Mouse (Mus musculus): ENCODE results near the gene Cbr1. TPM values are rescaled to one million over a fixed set of nuclear protein-coding genes. Genes with fewer than 3 reads are reported as not detected.

Cbr1 gene
- polyA plus RNA-seq, 1 experiment, result 35.7 TPM

GRCm38 (mm10) chr16:93597551-93597950 lies 8.1 kb upstream of the Cbr1 start:
- no peaks in the 10 kb centered on the region for H3K4me1 ChIP-seq (ENCODE audit: control insufficient read depth, insufficient read depth, low read length)
- no peak overlapping the region for H3K4me3 ChIP-seq (ENCODE audit: control insufficient read depth, low read depth, low read length)
- no peak overlapping the region for H3K27ac ChIP-seq (ENCODE audit: control insufficient read depth, insufficient read depth, low read depth, low read length)
- no peaks in the 10 kb centered on the region; the same call in none of the 2 replicates for H3K36me3 ChIP-seq (ENCODE audit: control insufficient read depth, insufficient read depth, low read length)
- H3K27me3 ChIP-seq (ENCODE audit: control insufficient read depth, insufficient read depth, low read length), result no peaks in the 10 kb centered on the region
- TF ChIP-seq CTCF (IDR thresholded peaks at IDR 0.05; ENCODE audit: control insufficient read depth, insufficient read depth, insufficient replicate concordance, low read depth, low read length) (no peak), POLR2A (IDR thresholded peaks at IDR 0.05; ENCODE audit: control insufficient read depth, low read depth, low read length) (no peak)

GRCm38 (mm10) chr16:93599461-93599860 lies 6.2 kb upstream of the Cbr1 start:
- TF ChIP-seq CTCF (IDR thresholded peaks at IDR 0.05; ENCODE audit: control insufficient read depth, insufficient read depth, insufficient replicate concordance, low read depth, low read length) (no peak), POLR2A (IDR thresholded peaks at IDR 0.05; ENCODE audit: control insufficient read depth, low read depth, low read length) (no peak)
- no peak overlapping the region for H3K4me3 ChIP-seq (ENCODE audit: control insufficient read depth, low read depth, low read length)
- no peak overlapping the region for H3K27ac ChIP-seq (ENCODE audit: control insufficient read depth, insufficient read depth, low read depth, low read length)
- H3K36me3 ChIP-seq (ENCODE audit: control insufficient read depth, insufficient read depth, low read length), result no peaks in the 10 kb centered on the region; the same call in none of the 2 replicates
- peaks cover 7% of the 10 kb centered on the region for H3K4me1 ChIP-seq (ENCODE audit: control insufficient read depth, insufficient read depth, low read length)
- H3K27me3 ChIP-seq (ENCODE audit: control insufficient read depth, insufficient read depth, low read length), result no peaks in the 10 kb centered on the region

GRCm38 (mm10) chr16:93603439-93604212 lies 2.0 kb upstream of the Cbr1 start, which contains the start of gene Setd4:
Setd4 (minus strand) TSS chr16:93604063.
- Histone ChIP-seq H3K36me3 (ENCODE audit: control insufficient read depth, insufficient read depth, low read length) (no peaks in the 10 kb centered on the region), H3K27ac (ENCODE audit: control insufficient read depth, insufficient read depth, low read depth, low read length) (peak within 1 kb of the TSS; percentile 94), H3K27me3 (ENCODE audit: control insufficient read depth, insufficient read depth, low read length) (no peaks in the 10 kb centered on the region), H3K4me1 (ENCODE audit: control insufficient read depth, insufficient read depth, low read length) (peaks cover 16% of the 10 kb centered on the region), H3K4me3 (ENCODE audit: control insufficient read depth, low read depth, low read length) (peak within 1 kb of the TSS; percentile 99)
- 0 out of 2 replicates have a peak, but pooled peaks have one; percentile 10 for TF ChIP-seq CTCF (IDR thresholded peaks at IDR 0.05; ENCODE audit: control insufficient read depth, insufficient read depth, insufficient replicate concordance, low read depth, low read length)
- TF ChIP-seq POLR2A (IDR thresholded peaks at IDR 0.05; ENCODE audit: control insufficient read depth, low read depth, low read length), result peak; percentile 86

GRCm38 (mm10) chr16:93604481-93604969 lies 1.1 kb upstream of the Cbr1 start:
- Histone ChIP-seq H3K36me3 (ENCODE audit: control insufficient read depth, insufficient read depth, low read length) (no peaks in the 10 kb centered on the region), H3K4me3 (ENCODE audit: control insufficient read depth, low read depth, low read length) (peak overlapping the region; percentile 99), H3K4me1 (ENCODE audit: control insufficient read depth, insufficient read depth, low read length) (peaks cover 16% of the 10 kb centered on the region), H3K27me3 (ENCODE audit: control insufficient read depth, insufficient read depth, low read length) (no peaks in the 10 kb centered on the region), H3K27ac (ENCODE audit: control insufficient read depth, insufficient read depth, low read depth, low read length) (peak overlapping the region; percentile 94)
- TF ChIP-seq POLR2A (IDR thresholded peaks at IDR 0.05; ENCODE audit: control insufficient read depth, low read depth, low read length), result no peak
- TF ChIP-seq CTCF (IDR thresholded peaks at IDR 0.05; ENCODE audit: control insufficient read depth, insufficient read depth, insufficient replicate concordance, low read depth, low read length), result no peak

GRCm38 (mm10) chr16:93606146-93606545 lies 493 bp downstream of the Cbr1 start:
- Histone ChIP-seq H3K4me3 (ENCODE audit: control insufficient read depth, low read depth, low read length) (no peak overlapping the region), H3K27ac (ENCODE audit: control insufficient read depth, insufficient read depth, low read depth, low read length) (no peak overlapping the region), H3K4me1 (ENCODE audit: control insufficient read depth, insufficient read depth, low read length) (peaks cover 16% of the 10 kb centered on the region), H3K36me3 (ENCODE audit: control insufficient read depth, insufficient read depth, low read length) (no peaks in the 10 kb centered on the region), H3K27me3 (ENCODE audit: control insufficient read depth, insufficient read depth, low read length) (no peaks in the 10 kb centered on the region)
- no peak for TF ChIP-seq CTCF (IDR thresholded peaks at IDR 0.05; ENCODE audit: control insufficient read depth, insufficient read depth, insufficient replicate concordance, low read depth, low read length)
- TF ChIP-seq POLR2A (IDR thresholded peaks at IDR 0.05; ENCODE audit: control insufficient read depth, low read depth, low read length), result no peak

- H3K27me3 ChIP-seq (ENCODE audit: control insufficient read depth, insufficient read depth, low read length), result no peaks in the 10 kb centered on the region
- peak overlapping the region; percentile 98 for H3K4me3 ChIP-seq (ENCODE audit: control insufficient read depth, low read depth, low read length)
- H3K36me3 ChIP-seq (ENCODE audit: control insufficient read depth, insufficient read depth, low read length), result no peaks in the 10 kb centered on the region
- TF ChIP-seq POLR2A (IDR thresholded peaks at IDR 0.05; ENCODE audit: control insufficient read depth, low read depth, low read length) (peak; percentile 62; the same call in 1 of the 2 replicates), CTCF (IDR thresholded peaks at IDR 0.05; ENCODE audit: control insufficient read depth, insufficient read depth, insufficient replicate concordance, low read depth, low read length) (no peak)
- peaks cover 16% of the 10 kb centered on the region for H3K4me1 ChIP-seq (ENCODE audit: control insufficient read depth, insufficient read depth, low read length)
- peak overlapping the region; percentile 60; the same call in 1 of the 2 replicates for H3K27ac ChIP-seq (ENCODE audit: control insufficient read depth, insufficient read depth, low read depth, low read length)
These were observed 2.0 kb downstream of the Cbr1 start for GRCm38 (mm10) chr16:93607669-93608101.

GRCm38 (mm10) chr16:93608731-93609130 lies 3.1 kb downstream of the Cbr1 start:
- H3K27me3 ChIP-seq (ENCODE audit: control insufficient read depth, insufficient read depth, low read length), result no peaks in the 10 kb centered on the region
- no peak overlapping the region for H3K4me3 ChIP-seq (ENCODE audit: control insufficient read depth, low read depth, low read length)
- H3K27ac ChIP-seq (ENCODE audit: control insufficient read depth, insufficient read depth, low read depth, low read length), result no peak overlapping the region
- no peaks in the 10 kb centered on the region for H3K36me3 ChIP-seq (ENCODE audit: control insufficient read depth, insufficient read depth, low read length)
- H3K4me1 ChIP-seq (ENCODE audit: control insufficient read depth, insufficient read depth, low read length), result peaks cover 13% of the 10 kb centered on the region
- no peak for TF ChIP-seq CTCF (IDR thresholded peaks at IDR 0.05; ENCODE audit: control insufficient read depth, insufficient read depth, insufficient replicate concordance, low read depth, low read length)
- no peak for TF ChIP-seq POLR2A (IDR thresholded peaks at IDR 0.05; ENCODE audit: control insufficient read depth, low read depth, low read length)

Data from testis, adult 2 months (tissue).